Mouse (Mus musculus) kidney, postnatal 10 days (tissue): ENCODE results near the gene Tubd1.

Experiments used
- DNase-seq: peaks from one replicate; pipeline ENCODE4 v3.0.0; 2021; ENCODE audit warnings: mixed read lengths

Gene Tubd1

DNA sequence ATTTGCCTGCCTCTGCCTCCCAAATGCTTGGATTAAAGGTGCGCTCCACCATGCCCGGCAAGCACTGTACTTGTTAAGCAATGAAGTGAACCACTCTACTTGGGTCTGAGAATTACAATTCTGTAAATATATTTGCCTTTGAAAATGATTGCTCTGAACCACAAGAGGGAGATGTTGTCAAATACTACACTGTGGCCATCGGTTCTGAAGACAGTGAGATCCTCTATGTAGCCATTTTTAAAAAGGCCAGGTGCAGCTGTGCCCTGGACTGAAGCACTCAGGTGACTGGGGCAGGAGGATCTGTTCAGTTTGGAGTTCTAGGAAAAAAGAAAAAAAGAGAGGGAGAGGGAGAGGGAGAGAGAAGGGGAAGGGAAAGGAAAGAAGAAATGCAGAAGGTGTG is 23.6 kb downstream of the Tubd1 start:
- no peak for DNase-seq

DNA sequence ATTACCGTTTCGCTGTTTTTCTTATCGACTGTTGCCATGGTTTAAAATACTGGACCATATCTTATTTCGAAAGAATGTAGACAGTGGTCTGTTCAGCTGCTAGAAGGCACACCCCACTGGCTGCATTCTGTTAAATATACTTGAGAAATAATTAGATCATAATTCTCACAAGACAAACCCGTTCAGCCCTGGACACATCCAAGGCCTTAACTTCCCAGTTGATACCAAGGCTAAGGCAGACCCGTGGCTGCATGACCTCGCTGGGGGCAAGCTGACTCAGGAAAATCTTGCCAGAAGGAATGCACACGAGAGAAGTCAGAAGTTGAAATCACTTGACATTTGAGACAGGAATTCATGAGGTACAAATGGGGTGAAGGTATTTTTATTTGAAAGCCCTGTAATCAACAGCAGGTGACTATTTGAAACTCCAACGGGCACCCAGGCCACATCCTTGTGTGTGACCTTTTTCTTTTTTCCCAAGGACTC is 25.5 kb downstream of the Tubd1 start:
- peak; percentile 35 for DNase-seq

- peak; percentile 63 for DNase-seq
Observed at GRCm38 (mm10) chr11:86571047-86571855, 26.5 kb downstream of the Tubd1 start.

GRCm38 (mm10) chr11:86571871-86572270 is 27.1 kb downstream of the Tubd1 start:
- no peak for DNase-seq

DNA sequence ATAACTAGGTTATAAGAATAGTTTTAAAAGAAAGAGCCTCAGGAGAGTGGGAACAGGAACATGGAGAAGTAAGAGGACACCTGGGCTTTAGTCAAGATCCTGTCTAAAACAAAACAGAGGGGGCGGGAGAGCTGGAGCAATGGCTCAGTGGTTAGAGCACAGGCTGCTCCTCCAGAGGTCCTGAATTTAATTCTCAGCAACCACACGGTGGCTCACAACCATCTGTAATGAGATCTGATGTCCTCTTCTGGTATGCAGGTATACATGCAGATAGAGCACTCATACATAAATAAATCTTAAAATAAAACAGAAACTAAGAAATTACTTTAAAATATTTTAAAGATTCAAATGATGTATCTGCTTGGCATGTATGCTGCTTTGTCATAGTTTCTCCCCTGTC is 27.8 kb downstream of the Tubd1 start:
- no peak for DNase-seq

DNA sequence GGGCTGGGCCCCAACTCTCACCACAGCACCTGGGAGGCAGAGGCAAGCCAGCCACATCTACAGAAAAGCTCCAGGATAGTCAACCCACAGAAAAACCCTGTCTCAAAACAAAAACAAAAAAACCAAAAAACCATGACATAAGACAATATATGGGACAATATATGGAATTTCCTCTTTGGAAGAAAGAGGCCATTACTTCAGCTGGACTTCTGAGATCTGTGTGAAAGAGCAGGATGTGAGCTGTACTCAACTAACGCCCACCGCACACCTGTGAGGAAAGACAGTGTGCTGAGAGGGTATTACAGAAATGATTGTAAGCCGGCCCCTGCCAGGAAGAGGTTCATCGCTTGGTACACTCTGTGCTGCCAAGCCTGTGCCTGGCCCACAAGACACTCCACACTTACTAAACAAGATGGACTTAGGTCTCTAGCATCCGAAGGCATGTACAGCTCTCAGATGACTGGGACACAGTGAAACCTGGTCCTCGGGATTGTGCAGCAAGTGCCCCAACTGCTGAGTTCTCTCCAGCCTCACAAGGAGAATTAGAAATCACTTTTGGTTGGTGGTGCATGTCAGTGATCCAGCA is 28.9 kb downstream of the Tubd1 start:
- no peak for DNase-seq

- no peak for DNase-seq
Observed at GRCm38 (mm10) chr11:86574408-86574807, 29.6 kb downstream of the Tubd1 start.

DNA sequence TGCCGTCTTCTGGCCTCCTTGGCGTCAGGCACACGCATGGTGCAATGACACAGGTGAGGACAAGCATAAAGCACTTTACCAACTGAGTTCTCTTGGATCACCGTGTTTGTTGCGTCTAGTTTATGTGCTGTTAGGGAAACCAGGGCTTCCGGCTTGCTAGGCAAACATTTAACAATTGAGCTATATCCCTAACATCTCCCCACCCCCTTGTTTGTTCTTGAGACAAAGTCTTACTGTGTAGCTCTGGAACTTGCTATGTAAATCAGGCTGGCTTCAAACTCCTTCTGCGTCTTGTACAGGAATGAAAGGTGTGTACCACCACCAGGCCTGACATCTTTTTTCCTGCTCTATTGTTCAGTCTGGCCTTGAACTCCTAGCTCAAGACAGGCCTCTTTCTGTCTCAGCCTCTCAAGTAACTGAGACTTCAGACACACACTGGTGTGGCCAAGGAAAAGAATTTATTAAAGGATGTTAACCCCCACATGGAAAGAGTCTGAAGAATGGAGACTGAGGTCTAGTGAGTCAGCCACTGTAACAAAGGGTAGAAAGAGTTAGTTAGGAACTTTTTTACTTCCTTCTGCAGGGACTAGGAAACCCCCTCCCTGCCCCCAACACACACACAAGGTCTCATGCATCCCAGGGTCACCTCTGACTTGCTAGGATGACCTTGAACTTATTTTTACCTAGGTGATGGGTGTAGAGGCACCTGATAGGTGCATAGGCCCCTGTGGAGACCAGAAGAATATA is 31.0 kb downstream of the Tubd1 start:
- no peak for DNase-seq

- DNase-seq: peak; percentile 59
Observed at GRCm38 (mm10) chr11:86577231-86577630, 32.4 kb downstream of the Tubd1 start.

GRCm38 (mm10) chr11:86578106-86578808 is 33.5 kb downstream of the Tubd1 start:
- DNase-seq: no peak

GRCm38 (mm10) chr11:86578809-86579730 is 34.3 kb downstream of the Tubd1 start:
- peak; percentile 78 for DNase-seq

DNA sequence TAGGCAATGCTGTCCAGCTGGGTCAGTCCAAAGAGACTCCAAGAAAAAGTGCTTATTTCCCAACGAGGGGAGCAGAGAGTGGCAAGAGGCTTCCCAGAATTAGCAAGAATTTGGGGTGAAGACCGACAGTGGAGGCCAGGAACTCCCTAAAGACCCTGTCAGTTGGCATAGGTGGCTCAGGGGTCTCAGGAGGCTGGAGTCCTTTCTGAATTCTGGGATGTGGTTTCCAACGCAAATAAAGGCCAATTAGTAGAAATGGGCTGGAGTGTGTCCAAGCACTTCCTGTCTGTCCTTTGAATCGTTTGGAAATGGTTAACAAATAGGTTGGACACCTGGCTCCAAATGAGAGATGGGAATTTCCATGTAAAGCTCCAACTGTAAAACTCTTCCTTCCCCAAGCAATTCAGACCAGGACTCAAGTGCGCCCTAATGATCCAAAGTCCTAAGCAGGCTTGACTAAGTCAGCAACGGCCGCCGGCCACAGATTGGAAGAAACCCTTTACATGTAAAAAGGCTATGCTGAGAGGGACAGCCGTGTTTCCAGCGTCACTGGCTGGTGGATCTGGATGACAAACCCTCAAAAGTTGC is 35.0 kb downstream of the Tubd1 start:
- DNase-seq: peak; percentile 50

- DNase-seq: peak; percentile 49
Observed at GRCm38 (mm10) chr11:86580319-86581113, 35.7 kb downstream of the Tubd1 start.

DNA sequence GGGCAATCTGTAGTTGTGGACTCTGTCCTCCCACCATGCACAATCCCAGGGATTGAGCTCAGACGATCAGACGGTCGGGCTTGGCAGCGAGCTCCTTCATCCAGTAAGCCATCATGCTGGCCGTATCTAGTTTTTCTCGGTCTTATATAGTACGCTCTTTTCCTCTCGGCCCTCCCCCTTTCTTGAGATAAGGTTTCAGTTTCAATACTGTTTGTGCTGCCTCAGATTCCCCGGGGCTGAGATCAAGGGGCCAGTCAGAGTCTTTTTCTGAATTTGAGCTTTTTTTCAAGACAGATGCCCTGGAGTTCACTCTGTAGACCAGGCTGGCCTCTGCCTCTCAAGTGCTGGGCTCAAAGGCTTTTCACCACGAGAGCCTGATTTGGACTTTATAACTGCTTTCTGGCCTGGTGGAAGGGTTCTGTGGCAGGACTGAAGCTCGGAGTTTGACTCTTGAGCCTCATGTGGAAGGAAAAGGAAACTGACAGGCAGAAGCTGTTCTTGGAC is 36.5 kb downstream of the Tubd1 start:
- peak; percentile 48 for DNase-seq

- no peak for DNase-seq
Observed at GRCm38 (mm10) chr11:86581943-86582542, 37.3 kb downstream of the Tubd1 start.

GRCm38 (mm10) chr11:86582543-86583260 is 37.9 kb downstream of the Tubd1 start:
- no peak for DNase-seq

DNA sequence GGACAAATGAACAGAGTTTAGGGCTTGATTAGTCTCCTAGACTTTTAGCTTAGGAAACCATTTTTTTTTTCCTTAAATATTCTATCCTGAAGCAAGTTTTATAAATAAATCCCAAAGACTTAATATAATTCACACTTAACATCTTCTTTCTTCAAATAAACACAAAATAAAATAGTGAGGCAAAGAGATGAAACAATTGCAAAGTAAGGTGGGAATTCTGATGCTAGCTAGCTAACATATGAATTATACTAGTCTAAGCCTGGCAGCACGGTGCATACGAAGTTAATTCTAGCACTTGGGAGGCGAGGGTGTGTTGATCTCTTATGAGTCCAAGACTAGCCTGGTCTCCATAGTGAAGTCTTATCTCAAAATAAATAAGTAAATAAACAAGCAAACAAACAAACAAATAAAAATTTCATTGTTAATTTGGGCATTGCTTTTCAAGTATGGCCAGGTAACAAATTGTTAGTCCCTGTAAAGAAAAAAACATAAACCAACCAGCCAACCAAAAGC is 38.6 kb downstream of the Tubd1 start:
- no peak for DNase-seq

- DNase-seq: no peak
Observed at GRCm38 (mm10) chr11:86583990-86584897, 39.5 kb downstream of the Tubd1 start.
